Comparison of ENCODE assay signal across 9 mouse cellular contexts in the genomic region with DNA sequence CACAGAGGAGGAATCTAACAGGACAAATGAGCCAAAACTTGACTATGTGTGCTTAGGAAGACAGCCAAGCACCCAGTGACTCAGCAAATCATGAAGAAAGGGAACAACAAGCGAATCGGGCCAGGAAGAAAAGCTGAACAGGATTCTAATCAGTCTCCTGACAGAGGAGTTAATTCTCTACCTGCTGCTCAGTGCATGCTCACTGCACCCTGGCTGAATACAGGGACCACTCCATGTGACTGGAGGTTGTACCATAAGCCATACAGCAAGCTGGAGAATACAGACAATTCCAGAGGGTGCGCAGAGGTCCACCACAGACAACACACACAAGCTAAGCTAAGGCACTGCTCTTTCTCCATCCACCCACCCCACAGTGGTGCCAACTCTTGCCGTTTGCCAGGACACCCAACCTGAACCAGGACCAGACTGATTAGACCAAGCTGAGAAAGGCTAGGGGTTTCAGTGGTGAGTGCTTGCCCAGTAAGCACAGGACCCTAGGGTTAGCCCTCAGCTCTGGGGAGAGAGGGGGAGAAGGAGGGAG. TPM values are rescaled to one million over a fixed set of nuclear protein-coding genes. Genes with fewer than 3 reads are reported as not detected.
DNase-seq lines count a peak whose midpoint lies in the region; ATAC-seq and TF ChIP-seq lines count a peak whose summit lies in the region.
"Had no signal": no experiment of that assay in that cellular context is flagged by ENCODE, and none has a peak within 500 bp of the region (broad histone marks: within the 10 kb centered on the region; RNA-seq: fewer than 3 reads in every experiment).

No protein-coding gene starts in this region.

- no peaks in the 10 kb centered on the region for H3K36me3 ChIP-seq in forebrain, embryonic 14.5 days (ENCODE audit: control insufficient read depth, insufficient read depth, low read length)
- H3K36me3 ChIP-seq in forebrain, embryonic 13.5 days (ENCODE audit: poor library complexity, severe bottlenecking): no peaks in the 10 kb centered on the region
- no peaks in the 10 kb centered on the region for H3K36me3 ChIP-seq in lung, embryonic 16.5 days (ENCODE audit: control insufficient read depth, insufficient read depth, low read length)
- no peaks in the 10 kb centered on the region for H3K36me3 ChIP-seq in midbrain, embryonic 16.5 days (ENCODE audit: control insufficient read depth, insufficient read depth, low read length)

- H3K4me3 ChIP-seq in forebrain, embryonic 14.5 days (ENCODE audit: low read depth, low read length): no peak overlapping the region
- no peak overlapping the region for H3K4me3 ChIP-seq in forebrain, embryonic 13.5 days
- peak overlapping the region; percentile 82 for H3K4me3 ChIP-seq in gastrocnemius, adult 2 months
- H3K4me3 ChIP-seq in lung, embryonic 16.5 days (ENCODE audit: low read length): no peak overlapping the region
- H3K4me3 ChIP-seq in midbrain, embryonic 16.5 days (ENCODE audit: low read depth, low read length): no peak overlapping the region

- H3K4me2 ChIP-seq in forebrain, embryonic 14.5 days (ENCODE audit: low read length): no peak overlapping the region
- no peak overlapping the region for H3K4me2 ChIP-seq in forebrain, embryonic 13.5 days
- H3K4me2 ChIP-seq in lung, embryonic 16.5 days (ENCODE audit: low read depth, low read length): no peak overlapping the region
- no peak overlapping the region for H3K4me2 ChIP-seq in midbrain, embryonic 16.5 days (ENCODE audit: low read length)

- intact Hi-C loops in gastrocnemius, adult 2 months (cut with DNase I): no loop called here

- H3K9me3 ChIP-seq in forebrain, embryonic 14.5 days (replicated peaks; ENCODE audit: control insufficient read depth, low read length): no peaks in the 10 kb centered on the region
- H3K9me3 ChIP-seq in forebrain, embryonic 13.5 days (replicated peaks): no peaks in the 10 kb centered on the region
- H3K9me3 ChIP-seq in lung, embryonic 16.5 days (ENCODE audit: control insufficient read depth, low read length): no peaks in the 10 kb centered on the region
- no peaks in the 10 kb centered on the region for H3K9me3 ChIP-seq in midbrain, embryonic 16.5 days (replicated peaks; ENCODE audit: control insufficient read depth, low read length, poor library complexity, severe bottlenecking)

- TF ChIP-seq CTCF in gastrocnemius, adult 2 months (IDR thresholded peaks at IDR 0.05): no peak

- 0 out of 2 replicates have a peak, but pooled peaks cover 6% of the 10 kb centered on the region for H3K4me1 ChIP-seq in forebrain, embryonic 14.5 days (ENCODE audit: control insufficient read depth, insufficient read depth, low read length)
- H3K4me1 ChIP-seq in forebrain, embryonic 13.5 days: peaks cover 21% of the 10 kb centered on the region
- peaks cover 11% of the 10 kb centered on the region for H3K4me1 ChIP-seq in lung, embryonic 16.5 days (replicated peaks; ENCODE audit: control insufficient read depth, insufficient read depth, low read length)
- H3K4me1 ChIP-seq in midbrain, embryonic 16.5 days (ENCODE audit: control insufficient read depth, insufficient read depth, low read length): peaks cover 18% of the 10 kb centered on the region

- 86% methylated on average over 4 of the region's 4 CpGs for WGBS in forebrain, embryonic 14.5 days
- 84% methylated on average over 4 of the region's 4 CpGs for WGBS in forebrain, embryonic 13.5 days
- WGBS in lung, embryonic 16.5 days: 60% methylated on average over 4 of the region's 4 CpGs
- 81% methylated on average over 4 of the region's 4 CpGs for WGBS in midbrain, embryonic 16.5 days

- no peaks in the 10 kb centered on the region for H3K27me3 ChIP-seq in forebrain, embryonic 14.5 days (replicated peaks; ENCODE audit: control insufficient read depth, insufficient read depth, low read length)
- no peaks in the 10 kb centered on the region for H3K27me3 ChIP-seq in forebrain, embryonic 13.5 days
- H3K27me3 ChIP-seq in lung, embryonic 16.5 days (ENCODE audit: control insufficient read depth, insufficient read depth, low read depth, low read length): no peaks in the 10 kb centered on the region
- H3K27me3 ChIP-seq in midbrain, embryonic 16.5 days (ENCODE audit: control insufficient read depth, insufficient read depth, low read depth, low read length): no peaks in the 10 kb centered on the region

- peak; percentile 14 for DNase-seq in forebrain, embryonic 14.5 days (ENCODE audit: low spot score)
- peak; percentile 47 for DNase-seq in MN1 (ENCODE audit: low spot score)
- peak; percentile 70 for DNase-seq in gastrocnemius, adult 2 months
- peak; percentile 70 to 74 for DNase-seq in kidney, postnatal 25 days
- DNase-seq in cerebellum, postnatal 4 days (ENCODE audit: low spot score in 2 of 2): no peak

- no peak overlapping the region for H3K27ac ChIP-seq in forebrain, embryonic 14.5 days (ENCODE audit: low read depth, low read length)
- H3K27ac ChIP-seq in forebrain, embryonic 13.5 days: no peak overlapping the region
- peak overlapping the region; percentile 98 for H3K27ac ChIP-seq in gastrocnemius, adult 2 months
- no peak overlapping the region for H3K27ac ChIP-seq in lung, embryonic 16.5 days (ENCODE audit: low read length)
- H3K27ac ChIP-seq in midbrain, embryonic 16.5 days (ENCODE audit: low read length): no peak overlapping the region

- H3K9ac ChIP-seq in forebrain, embryonic 14.5 days (ENCODE audit: low read length): no peak overlapping the region
- no peak overlapping the region for H3K9ac ChIP-seq in forebrain, embryonic 13.5 days
- H3K9ac ChIP-seq in lung, embryonic 16.5 days (ENCODE audit: low read length): 0 out of 2 replicates have a peak overlapping the region, but pooled peaks have one; percentile 8
- H3K9ac ChIP-seq in midbrain, embryonic 16.5 days (ENCODE audit: low read depth, low read length): no peak overlapping the region

- ATAC-seq in forebrain, embryonic 14.5 days: no peak
- ATAC-seq in forebrain, embryonic 13.5 days: no peak
- ATAC-seq in lung, embryonic 16.5 days (ENCODE audit: low read depth): no peak
- no peak for ATAC-seq in midbrain, embryonic 16.5 days

RNA-seq across cellular contexts. Expression of gene Gstm1, which starts 4.4 kb away (rescaled TPM):
- polyA plus RNA-seq in forebrain, embryonic 14.5 days (2014; fragmentation: Nextera tagmentation; extraction: Ambion mirVana): 50.5 and 65.0 TPM in 2 replicates
- 27.5 and 28.4 TPM in 2 replicates for polyA plus RNA-seq in forebrain, embryonic 13.5 days (2015; fragmentation: Nextera tagmentation; extraction: Ambion mirVana)
- 100 to 1,000 TPM; 208 to 217 TPM for total RNA-seq in gastrocnemius, adult 2 months (2021)
- 83.0 and 91.2 TPM in 2 replicates for polyA plus RNA-seq in lung, embryonic 16.5 days (2015; fragmentation: Nextera tagmentation; extraction: Ambion mirVana)
- polyA plus RNA-seq in midbrain, embryonic 16.5 days (2015; fragmentation: Nextera tagmentation; extraction: Ambion mirVana): 86.7 and 139 TPM in 2 replicates

RNA-seq across cellular contexts. Expression of gene Gstm2, which starts 27.1 kb away (rescaled TPM):
- polyA plus RNA-seq in forebrain, embryonic 14.5 days (2014; fragmentation: Nextera tagmentation; extraction: Ambion mirVana): 5.5 and 6.0 TPM in 2 replicates
- polyA plus RNA-seq in forebrain, embryonic 13.5 days (2015; fragmentation: Nextera tagmentation; extraction: Ambion mirVana): 2.8 and 3.6 TPM in 2 replicates
- total RNA-seq in gastrocnemius, adult 2 months (2021): 100 to 1,000 TPM in 1 of 2 experiments, 10 to 100 TPM in 1; 63.0 to 111 TPM
- 166 and 173 TPM in 2 replicates for polyA plus RNA-seq in lung, embryonic 16.5 days (2015; fragmentation: Nextera tagmentation; extraction: Ambion mirVana)
- polyA plus RNA-seq in midbrain, embryonic 16.5 days (2015; fragmentation: Nextera tagmentation; extraction: Ambion mirVana): 6.5 and 7.7 TPM in 2 replicates

RNA-seq across cellular contexts. Expression of gene Gstm4, which starts 31.3 kb away (rescaled TPM):
- polyA plus RNA-seq in forebrain, embryonic 14.5 days (2014; fragmentation: Nextera tagmentation; extraction: Ambion mirVana): 15.3 and 17.6 TPM in 2 replicates
- 10.8 and 11.4 TPM in 2 replicates for polyA plus RNA-seq in forebrain, embryonic 13.5 days (2015; fragmentation: Nextera tagmentation; extraction: Ambion mirVana)
- 10 to 100 TPM; 10.9 to 12.1 TPM for total RNA-seq in gastrocnemius, adult 2 months (2021)
- 17.6 and 18.6 TPM in 2 replicates for polyA plus RNA-seq in lung, embryonic 16.5 days (2015; fragmentation: Nextera tagmentation; extraction: Ambion mirVana)
- polyA plus RNA-seq in midbrain, embryonic 16.5 days (2015; fragmentation: Nextera tagmentation; extraction: Ambion mirVana): 22.2 and 23.1 TPM in 2 replicates

RNA-seq across cellular contexts. Expression of gene Gstm3, which starts 44.3 kb away (rescaled TPM):
- not detected in 2 replicates for polyA plus RNA-seq in forebrain, embryonic 14.5 days (2014; fragmentation: Nextera tagmentation; extraction: Ambion mirVana)
- 0.14 and 0.26 TPM in 2 replicates for polyA plus RNA-seq in forebrain, embryonic 13.5 days (2015; fragmentation: Nextera tagmentation; extraction: Ambion mirVana)
- total RNA-seq in gastrocnemius, adult 2 months (2021): not detected
- polyA plus RNA-seq in lung, embryonic 16.5 days (2015; fragmentation: Nextera tagmentation; extraction: Ambion mirVana): 0.11 and 0.44 TPM in 2 replicates
- polyA plus RNA-seq in midbrain, embryonic 16.5 days (2015; fragmentation: Nextera tagmentation; extraction: Ambion mirVana): not detected in 2 replicates
- polyA plus RNA-seq: heart, embryonic 14.5 days had no signal

Comparison
In these comparisons a context has a peak if more than half of its experiments do, and no peak if none do; other contexts are left out.
1. DNase-seq: peak in forebrain, embryonic 14.5 days (single experiment), MN1 (single experiment), gastrocnemius, adult 2 months (single experiment) and kidney, postnatal 25 days (2 of 2); none in cerebellum, postnatal 4 days (0 of 2).
2. RNA of gene Gstm2, which starts 27.1 kb away (polyA plus RNA-seq): 166 to 173 TPM in lung, embryonic 16.5 days; 6.5 to 7.7 TPM in midbrain, embryonic 16.5 days, 5.5 to 6.0 TPM in forebrain, embryonic 14.5 days and 2.8 to 3.6 TPM in forebrain, embryonic 13.5 days; every median in the first group is over 10 times any median in the second.